Mouse (Mus musculus) midbrain, embryonic 12.5 days (tissue): ENCODE measurements around the gene Tmem150c. TPM values are rescaled to one million over a fixed set of nuclear protein-coding genes. Genes with fewer than 3 reads are reported as not detected.

Source experiments
- ATAC-seq: fragments of 200-750 bp; cut with Nextera tagmentation; 2 replicates; pipeline ENCODE4 v1.8.0; 2017; ENCODE audit warnings: low read depth, moderate TSS enrichment, moderate library complexity; ENCODE audit not compliant: low FRiP score
- H3K27ac ChIP-seq: fragments of 300-500 bp; sonication (generic); replicated peaks from 2 replicates; pipeline ENCODE4 v1.5.1; 2016; ENCODE audit warnings: mild to moderate bottlenecking
- H3K27me3 ChIP-seq: fragments of 300-500 bp; sonication (generic); 2 replicates; pipeline ENCODE4 v1.6.1; 2016; ENCODE audit warnings: mild to moderate bottlenecking
- H3K36me3 ChIP-seq: fragments of 300-500 bp; sonication (generic); 2 replicates; pipeline ENCODE4 v1.6.1; 2016
- H3K4me1 ChIP-seq: fragments of 300-500 bp; sonication (generic); 2 replicates; pipeline ENCODE4 v1.6.1; 2016
- H3K4me2 ChIP-seq: fragments of 300-500 bp; sonication (generic); replicated peaks from 2 replicates; pipeline ENCODE4 v1.6.1; 2016; ENCODE audit warnings: mild to moderate bottlenecking, moderate library complexity
- H3K4me3 ChIP-seq: fragments of 300-500 bp; sonication (generic); 2 replicates; pipeline ENCODE4 v1.5.1; 2016; ENCODE audit warnings: mild to moderate bottlenecking
- H3K9ac ChIP-seq: fragments of 300-500 bp; sonication (generic); replicated peaks from 2 replicates; pipeline ENCODE4 v1.6.1; 2016; ENCODE audit warnings: mild to moderate bottlenecking, moderate library complexity
- H3K9me3 ChIP-seq: fragments of 300-500 bp; sonication (generic); 2 replicates; pipeline ENCODE4 v1.6.1; 2016; ENCODE audit warnings: mild to moderate bottlenecking
- WGBS: fragments of 180-500 bp; shearing (Covaris S2); methylation state at CpG from one replicate; pipeline ENCODE4 v1.1.7; 2016; 5-methylcytosine and 5-hydroxymethylcytosine counted together
- polyA plus RNA-seq: library from polyadenylated mRNA; unstranded; fragments of >200 nt; fragmentation: Nextera tagmentation; extraction: Ambion mirVana; gene quantifications from 2 replicates; pipeline ENCODE4 v1.2.1, GENCODE M21; 2016

Gene Tmem150c
- polyA plus RNA-seq, 1 experiment from 2014 or later = 6.7 TPM

DNA sequence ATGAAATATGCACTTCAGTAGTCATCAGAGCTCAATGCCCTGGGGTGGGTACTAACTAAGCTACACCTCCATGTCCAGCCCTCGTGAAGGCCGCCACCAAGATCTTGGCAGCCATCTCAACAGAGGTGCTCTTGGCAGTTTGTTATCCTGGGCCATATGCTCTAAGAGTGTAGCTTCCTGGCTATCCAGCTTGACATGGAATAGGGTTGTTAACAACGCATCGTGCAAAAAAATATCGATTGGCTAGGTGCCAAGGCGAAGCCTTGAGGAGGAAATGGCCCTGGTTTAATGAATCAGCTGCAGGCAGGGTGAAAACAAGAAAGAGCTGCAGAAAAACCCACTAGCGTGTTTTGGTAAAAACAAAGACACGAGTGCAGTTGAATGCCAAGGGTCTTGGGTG lies 74.5 kb downstream of the Tmem150c start:
- H3K27ac ChIP-seq = no peak overlapping the region
- ATAC-seq = no peak

DNA sequence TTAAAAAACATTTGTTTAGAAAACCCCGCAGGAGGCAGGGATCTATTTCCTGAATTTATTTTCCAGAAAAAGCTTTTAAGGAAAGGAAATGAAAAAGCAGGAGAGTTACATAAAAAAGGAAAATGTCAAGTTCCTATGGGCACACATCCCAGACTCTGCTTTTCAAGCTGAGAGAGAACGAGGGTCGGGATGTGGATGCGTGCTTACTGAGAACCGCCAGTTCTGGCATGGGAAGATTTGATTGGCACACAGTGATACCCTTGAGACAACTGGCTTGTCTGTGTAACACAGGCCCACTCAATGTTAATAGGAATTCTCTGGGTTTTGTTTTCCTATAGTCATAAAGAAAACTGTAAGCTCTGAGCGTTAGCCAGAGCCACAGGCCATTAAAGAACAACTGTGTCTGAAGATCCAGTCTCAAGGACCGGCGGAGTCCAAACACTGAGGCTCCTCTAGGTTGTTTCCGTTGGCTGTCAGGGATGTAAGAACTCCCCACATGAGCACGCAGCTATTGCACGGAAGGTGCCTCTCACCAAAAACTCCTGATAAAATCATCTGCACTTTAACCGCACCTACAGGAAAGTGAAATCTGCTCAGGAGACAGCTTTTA lies 75.5 kb downstream of the Tmem150c start:
- Histone ChIP-seq H3K4me1 (peaks cover 10% of the 10 kb centered on the region; the same call in 1 of the 2 replicates), H3K9me3 (no peaks in the 10 kb centered on the region), H3K27ac (0 out of 2 replicates have a peak overlapping the region, but pooled peaks have one; percentile 2), H3K9ac (no peak overlapping the region), H3K4me3 (no peak overlapping the region), H3K27me3 (peaks cover 7% of the 10 kb centered on the region), H3K36me3 (no peaks in the 10 kb centered on the region), H3K4me2 (no peak overlapping the region)
- 79% methylated on average over 12 of the region's 12 CpGs for WGBS
- ATAC-seq = no peak

More for the DNA sequence above, 74.5 kb downstream of the Tmem150c start:
- Histone ChIP-seq H3K36me3 (no peaks in the 10 kb centered on the region), H3K4me1 (peaks cover 5% of the 10 kb centered on the region; the same call in 1 of the 2 replicates), H3K27me3 (0 out of 2 replicates have a peak, but pooled peaks cover 3% of the 10 kb centered on the region), H3K9ac (no peak overlapping the region), H3K4me2 (no peak overlapping the region), H3K9me3 (no peaks in the 10 kb centered on the region), H3K4me3 (no peak overlapping the region)
- 85% methylated on average over 8 of the region's 8 CpGs for WGBS

DNA sequence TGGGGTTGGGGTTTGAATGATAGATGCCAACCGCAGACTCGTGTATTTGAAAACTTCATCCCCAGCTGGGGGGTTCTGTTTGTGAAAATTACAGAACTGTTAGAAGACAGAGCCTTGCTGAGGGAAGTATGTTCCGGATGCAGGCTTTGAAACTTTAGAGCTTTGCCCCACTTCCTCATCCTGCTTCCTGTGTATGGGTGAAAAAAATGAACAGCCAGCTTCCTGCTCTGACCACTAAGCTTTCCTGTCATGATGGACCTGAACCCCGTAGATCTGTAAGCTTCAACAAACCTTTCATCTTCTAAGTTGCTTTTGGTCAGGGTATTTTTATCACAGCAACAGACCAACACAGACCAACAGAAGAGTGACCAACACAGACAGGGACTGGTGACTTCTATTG lies 77.6 kb downstream of the Tmem150c start:
- Histone ChIP-seq H3K36me3 (no peaks in the 10 kb centered on the region), H3K27ac (no peak overlapping the region), H3K4me3 (no peak overlapping the region), H3K4me2 (no peak overlapping the region), H3K9me3 (no peaks in the 10 kb centered on the region), H3K9ac (no peak overlapping the region), H3K4me1 (peaks cover 13% of the 10 kb centered on the region; the same call in 1 of the 2 replicates), H3K27me3 (peaks cover 4% of the 10 kb centered on the region)
- ATAC-seq = no peak
- 93% methylated on average over 4 of the region's 4 CpGs for WGBS

DNA sequence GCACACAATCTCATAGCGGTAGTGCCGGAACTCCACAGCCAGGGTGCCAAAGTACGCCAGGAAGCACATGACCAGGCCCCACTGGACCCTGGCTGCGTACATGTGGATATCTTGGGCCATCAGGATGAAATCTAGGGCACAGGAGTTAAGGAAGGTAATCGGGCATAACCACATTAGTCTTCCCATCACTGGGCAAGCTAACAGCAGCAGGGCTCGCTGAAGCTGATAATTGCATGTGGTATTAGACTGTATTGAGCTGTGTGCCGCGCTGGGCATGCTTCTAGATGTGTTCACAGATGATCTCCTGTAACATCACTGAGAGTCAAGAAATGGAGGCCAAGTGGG lies 79.7 kb downstream of the Tmem150c start:
- H3K9ac ChIP-seq = no peak overlapping the region
- peaks cover 8% of the 10 kb centered on the region; the same call in 1 of the 2 replicates for H3K4me1 ChIP-seq
- WGBS = 77% methylated on average over 8 of the region's 8 CpGs
- no peak for ATAC-seq
- peaks cover 4% of the 10 kb centered on the region for H3K27me3 ChIP-seq
- H3K4me3 ChIP-seq = no peak overlapping the region
- peak overlapping the region; percentile 51 for H3K4me2 ChIP-seq
- H3K9me3 ChIP-seq = no peaks in the 10 kb centered on the region
- H3K36me3 ChIP-seq = no peaks in the 10 kb centered on the region
- no peak overlapping the region for H3K27ac ChIP-seq

DNA sequence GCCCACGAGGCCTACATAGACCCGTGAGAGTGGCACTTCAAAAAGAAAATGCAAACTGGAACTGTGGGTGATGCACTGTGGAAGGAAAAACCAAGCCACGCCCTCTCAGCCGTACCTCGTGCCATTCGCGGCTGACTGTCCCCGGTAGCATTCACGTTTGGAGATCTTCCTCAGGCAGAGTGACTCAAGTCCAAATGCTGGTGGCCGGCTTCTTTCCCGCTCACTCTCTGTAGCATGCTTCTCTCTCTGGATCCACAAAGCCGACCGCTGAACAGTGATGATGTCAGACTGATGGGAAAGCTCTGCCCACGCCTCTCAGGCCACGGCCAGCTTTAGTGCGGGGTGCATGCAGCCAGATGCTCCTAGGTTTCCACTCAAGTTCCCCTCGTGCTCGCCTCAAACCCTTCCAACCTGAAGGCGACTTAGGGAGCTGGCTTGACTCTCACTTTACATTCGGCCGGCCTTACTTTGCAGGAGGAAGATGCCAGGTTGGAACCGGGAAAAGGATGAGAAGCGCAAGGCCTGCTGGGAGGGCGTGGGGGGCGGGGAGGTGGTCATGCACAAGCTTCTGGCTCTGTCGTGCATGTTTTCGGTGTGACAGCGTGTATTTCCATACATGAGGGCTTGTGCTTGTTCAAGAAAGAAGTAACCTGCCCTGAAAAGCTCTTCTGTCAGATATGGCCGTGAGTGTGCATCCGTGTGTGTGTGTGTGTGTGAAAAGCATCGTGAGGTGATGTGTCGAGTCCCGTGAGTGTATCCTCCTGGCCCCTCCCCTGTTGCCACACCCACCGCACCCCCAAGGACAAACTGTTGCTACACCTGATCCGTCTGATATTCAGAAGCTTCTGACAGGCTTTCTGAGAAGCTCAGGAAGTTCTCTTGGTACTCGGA lies 80.3 kb downstream of the Tmem150c start:
- Histone ChIP-seq H3K27ac (no peak overlapping the region), H3K4me3 (peak overlapping the region; percentile 34), H3K4me1 (peaks cover 8% of the 10 kb centered on the region; the same call in 1 of the 2 replicates), H3K27me3 (peaks cover 4% of the 10 kb centered on the region), H3K4me2 (peak overlapping the region; percentile 51), H3K9ac (peak overlapping the region; percentile 44; the same call in 1 of the 2 replicates), H3K9me3 (no peaks in the 10 kb centered on the region), H3K36me3 (no peaks in the 10 kb centered on the region)
- peak; percentile 42; the same call in 1 of the 2 replicates for ATAC-seq
- 35% methylated on average over 36 of the region's 36 CpGs for WGBS

DNA sequence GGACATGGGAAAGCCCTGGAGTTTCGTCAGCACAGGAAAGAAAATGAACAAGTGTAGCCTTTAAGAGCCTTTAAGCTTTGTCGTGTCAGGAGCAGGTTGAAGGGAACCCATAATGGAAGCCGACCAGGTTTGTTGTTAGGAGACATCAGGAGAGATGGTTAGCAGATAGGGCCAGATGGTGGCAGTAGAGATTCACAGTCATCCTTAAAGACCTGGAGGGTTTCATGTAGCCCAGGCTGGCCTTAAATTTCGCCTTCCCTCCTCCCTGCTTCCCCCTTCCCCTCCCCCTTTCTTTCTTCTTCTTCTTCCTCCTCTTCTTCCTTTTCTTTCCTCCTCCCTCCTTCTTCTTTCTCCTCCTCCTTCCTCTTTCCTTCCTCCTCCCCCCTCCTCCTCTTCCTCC lies 85.0 kb downstream of the Tmem150c start:
- H3K27ac ChIP-seq = no peak overlapping the region
- peaks cover 8% of the 10 kb centered on the region; the same call in 1 of the 2 replicates for H3K4me1 ChIP-seq
- no peak overlapping the region for H3K9ac ChIP-seq
- H3K4me2 ChIP-seq = no peak overlapping the region
- no peak for ATAC-seq
- 67% methylated on average over 4 of the region's 4 CpGs for WGBS
- H3K4me3 ChIP-seq = no peak overlapping the region
- H3K36me3 ChIP-seq = 0 out of 2 replicates have a peak, but pooled peaks cover 3% of the 10 kb centered on the region
- H3K27me3 ChIP-seq = no peaks in the 10 kb centered on the region
- no peaks in the 10 kb centered on the region for H3K9me3 ChIP-seq

DNA sequence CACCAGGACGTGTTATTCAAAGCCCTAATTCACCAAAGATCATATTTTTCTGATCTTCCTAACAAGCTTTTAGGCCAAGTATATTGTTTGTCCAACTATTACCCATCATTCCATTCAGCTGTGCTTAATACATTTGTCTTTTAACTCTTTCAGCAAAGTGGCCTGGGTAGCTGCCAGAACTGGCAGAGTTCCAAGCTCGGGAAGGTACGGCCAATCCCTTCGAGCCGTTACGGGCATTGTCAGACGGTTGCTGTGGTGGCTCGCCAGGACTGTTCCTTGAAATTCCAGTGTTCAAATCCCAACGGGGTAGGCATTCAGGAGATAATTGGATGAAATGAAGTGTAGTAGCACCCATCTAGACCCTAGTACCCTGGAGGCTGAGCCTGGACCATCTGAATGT lies 87.1 kb downstream of the Tmem150c start:
- WGBS = 74% methylated on average over 9 of the region's 9 CpGs
- ATAC-seq = no peak
- H3K27ac ChIP-seq = no peak overlapping the region
- no peak overlapping the region for H3K4me3 ChIP-seq
- H3K36me3 ChIP-seq = peaks cover 20% of the 10 kb centered on the region
- no peaks in the 10 kb centered on the region for H3K9me3 ChIP-seq
- H3K4me1 ChIP-seq = no peaks in the 10 kb centered on the region
- H3K4me2 ChIP-seq = no peak overlapping the region
- H3K9ac ChIP-seq = no peak overlapping the region
- no peaks in the 10 kb centered on the region for H3K27me3 ChIP-seq

DNA sequence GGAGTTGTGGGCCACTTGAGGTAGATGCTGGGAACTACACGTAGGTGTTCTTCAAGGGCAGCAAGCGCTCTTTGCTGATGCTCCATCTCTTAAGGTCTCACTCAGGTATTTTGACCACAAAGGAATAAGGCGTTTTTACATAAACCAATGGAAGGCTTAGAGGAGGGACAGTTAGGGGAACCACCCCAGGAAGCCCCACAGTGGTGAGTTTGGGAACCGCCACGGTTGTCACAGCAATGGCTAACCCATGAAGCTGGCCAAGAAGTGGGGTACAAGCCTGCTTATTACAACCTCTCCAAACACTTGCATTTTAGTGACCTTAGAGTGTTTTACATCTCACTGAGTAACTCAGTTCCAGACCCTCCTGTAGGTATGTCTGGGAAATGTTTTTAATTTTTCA lies 88.1 kb downstream of the Tmem150c start:
- H3K4me1 ChIP-seq = no peaks in the 10 kb centered on the region
- H3K9me3 ChIP-seq = no peaks in the 10 kb centered on the region
- no peak overlapping the region for H3K4me3 ChIP-seq
- H3K27me3 ChIP-seq = no peaks in the 10 kb centered on the region
- no peak overlapping the region for H3K4me2 ChIP-seq
- peaks cover 21% of the 10 kb centered on the region for H3K36me3 ChIP-seq
- no peak for ATAC-seq
- 96% methylated on average over 5 of the region's 5 CpGs for WGBS
- H3K9ac ChIP-seq = no peak overlapping the region
- no peak overlapping the region for H3K27ac ChIP-seq

DNA sequence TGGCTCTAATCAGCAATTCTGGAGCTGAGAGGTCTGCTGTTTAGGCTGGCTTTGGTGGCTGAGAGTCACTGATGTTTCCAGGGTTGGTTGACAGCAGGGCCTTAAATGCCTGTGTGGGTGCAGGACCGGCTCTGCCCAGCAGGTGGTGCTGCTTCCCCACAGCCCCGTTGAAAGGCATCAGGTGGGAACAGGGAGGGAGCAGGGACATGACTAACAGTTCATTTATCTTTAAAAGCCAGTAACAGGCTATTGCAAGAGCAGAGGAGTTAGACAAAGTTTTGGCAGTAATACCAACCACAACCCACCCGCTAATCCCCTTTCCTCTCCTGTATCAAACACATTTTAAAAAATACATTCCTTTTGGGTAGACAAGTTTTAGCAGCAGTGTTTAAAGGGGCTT lies 89.4 kb downstream of the Tmem150c start:
- Histone ChIP-seq H3K27ac (no peak overlapping the region), H3K36me3 (peaks cover 29% of the 10 kb centered on the region), H3K4me2 (no peak overlapping the region), H3K4me3 (no peak overlapping the region), H3K9me3 (no peaks in the 10 kb centered on the region), H3K4me1 (no peaks in the 10 kb centered on the region), H3K9ac (no peak overlapping the region), H3K27me3 (no peaks in the 10 kb centered on the region)
- 0 out of 2 replicates have a peak, but pooled peaks have one; percentile 23 for ATAC-seq
- WGBS = 37% methylated on average over 3 of the region's 3 CpGs

DNA sequence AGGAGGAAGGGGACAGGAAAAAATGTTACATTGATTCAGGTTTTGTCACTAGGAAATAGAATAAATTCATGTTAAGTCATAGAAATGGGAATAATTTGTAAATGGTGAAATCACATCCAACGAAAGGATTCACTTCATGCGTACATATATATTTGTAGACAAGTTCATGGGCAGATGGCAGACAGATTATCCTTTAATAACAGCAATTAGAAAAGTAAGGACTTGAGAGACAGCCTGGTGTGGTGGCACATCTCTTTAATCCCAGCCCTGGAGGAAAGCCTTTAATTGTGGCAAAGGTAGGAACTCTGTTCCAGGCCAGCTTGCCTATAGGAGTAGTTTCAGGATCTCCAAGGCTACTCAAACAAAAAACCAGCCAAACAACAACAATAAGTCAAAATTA lies 90.1 kb downstream of the Tmem150c start:
- no peak for ATAC-seq
- WGBS = 95% methylated on average over 2 of the region's 2 CpGs
- Histone ChIP-seq H3K4me1 (no peaks in the 10 kb centered on the region), H3K27ac (no peak overlapping the region), H3K9ac (no peak overlapping the region), H3K4me3 (no peak overlapping the region), H3K9me3 (no peaks in the 10 kb centered on the region), H3K4me2 (no peak overlapping the region), H3K36me3 (peaks cover 30% of the 10 kb centered on the region), H3K27me3 (no peaks in the 10 kb centered on the region)

DNA sequence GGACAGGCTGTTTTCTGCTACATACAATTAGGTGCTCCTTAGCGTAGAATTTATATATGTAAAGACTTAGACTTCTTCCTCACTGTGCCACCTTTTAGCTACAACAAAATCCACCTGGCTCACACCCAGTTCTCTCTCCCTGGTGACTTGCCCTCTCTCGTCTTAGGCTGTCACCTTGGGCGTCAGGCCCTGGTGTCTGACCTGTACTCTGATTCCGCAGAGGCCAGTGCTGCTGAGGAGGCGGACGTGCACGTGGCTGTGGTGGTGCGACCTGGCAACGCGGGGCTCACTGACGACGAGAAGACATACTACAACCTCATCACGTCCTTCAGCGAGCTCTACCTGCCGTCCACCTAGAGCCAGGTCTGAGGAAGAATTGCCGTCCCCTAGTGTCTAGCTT lies 92.0 kb downstream of the Tmem150c start:
- Histone ChIP-seq H3K36me3 (peaks cover 47% of the 10 kb centered on the region), H3K27me3 (no peaks in the 10 kb centered on the region), H3K9ac (no peak overlapping the region), H3K4me1 (no peaks in the 10 kb centered on the region), H3K9me3 (no peaks in the 10 kb centered on the region), H3K4me2 (no peak overlapping the region), H3K4me3 (no peak overlapping the region), H3K27ac (no peak overlapping the region)
- ATAC-seq = no peak
- 95% methylated on average over 16 of the region's 16 CpGs for whole genome bisulfite sequencing

DNA sequence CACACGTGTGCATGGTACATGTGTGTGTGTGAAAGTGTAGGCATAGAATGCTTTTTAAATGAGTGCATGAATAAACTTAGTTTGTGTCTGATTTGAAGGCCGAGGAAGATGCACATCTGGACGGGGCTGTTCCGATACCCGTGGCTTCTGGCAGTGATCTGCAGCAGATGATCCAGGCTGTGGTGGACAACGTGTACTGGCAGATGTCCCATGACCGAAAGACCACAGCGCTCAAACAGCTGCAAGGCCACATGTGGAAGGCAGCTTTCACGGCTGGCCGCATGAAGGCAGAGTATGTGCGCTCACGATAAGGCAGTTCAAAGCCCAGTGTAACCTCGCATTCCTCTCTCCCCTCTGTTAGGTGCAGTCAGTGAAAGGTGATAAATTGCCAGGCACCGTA lies 98.7 kb downstream of the Tmem150c start:
- 96% methylated on average over 14 of the region's 14 CpGs for WGBS
- H3K4me2 ChIP-seq = no peak overlapping the region
- H3K27me3 ChIP-seq = no peaks in the 10 kb centered on the region
- H3K36me3 ChIP-seq = peaks cover 61% of the 10 kb centered on the region
- no peak overlapping the region for H3K27ac ChIP-seq
- ATAC-seq = no peak
- H3K9me3 ChIP-seq = no peaks in the 10 kb centered on the region
- no peak overlapping the region for H3K9ac ChIP-seq
- H3K4me1 ChIP-seq = peaks cover 20% of the 10 kb centered on the region
- H3K4me3 ChIP-seq = no peak overlapping the region
